Mouse (Mus musculus): ENCODE results near the gene Eif2s1.
A peak's percentile ranks its signal among the peaks of the same experiment; 100 is the strongest.

Gene Eif2s1

GRCm38 (mm10) chr12:78861496-78862253 is at the start of gene Eif2s1, which contains the start of gene Atp6v1d:
TSS of gene Eif2s1 (plus strand) at chr12:78861819.
TSS of gene Atp6v1d (minus strand) at chr12:78861638.
- peak; percentile 97 for DNase-seq

GRCm38 (mm10) chr12:78814437-78814836 is 47.2 kb upstream of the Eif2s1 start:
- DNase-seq, result no peak

DNA sequence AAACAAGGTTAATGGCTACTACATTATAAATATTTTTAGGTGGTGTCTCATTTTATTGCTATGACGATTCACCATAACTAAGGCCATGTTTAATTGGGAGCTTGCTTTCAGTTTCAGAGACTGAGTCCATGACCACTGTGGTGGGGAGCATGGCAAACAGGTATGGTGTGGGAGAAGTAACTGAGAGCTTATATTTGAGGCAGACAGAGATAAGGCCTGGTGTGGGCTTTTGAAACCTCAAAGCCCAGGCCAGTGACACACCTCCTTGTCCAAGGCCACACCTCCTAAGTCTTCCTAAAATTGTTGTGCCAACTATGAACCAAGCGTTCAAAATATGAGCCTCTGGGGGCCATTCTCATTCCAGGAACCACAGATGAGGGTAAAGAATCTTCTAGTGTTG is 27.1 kb upstream of the Eif2s1 start:
- DNase-seq, result no peak

- no peak for DNase-seq
Observed at GRCm38 (mm10) chr12:78839906-78840305, 21.7 kb upstream of the Eif2s1 start.

DNA sequence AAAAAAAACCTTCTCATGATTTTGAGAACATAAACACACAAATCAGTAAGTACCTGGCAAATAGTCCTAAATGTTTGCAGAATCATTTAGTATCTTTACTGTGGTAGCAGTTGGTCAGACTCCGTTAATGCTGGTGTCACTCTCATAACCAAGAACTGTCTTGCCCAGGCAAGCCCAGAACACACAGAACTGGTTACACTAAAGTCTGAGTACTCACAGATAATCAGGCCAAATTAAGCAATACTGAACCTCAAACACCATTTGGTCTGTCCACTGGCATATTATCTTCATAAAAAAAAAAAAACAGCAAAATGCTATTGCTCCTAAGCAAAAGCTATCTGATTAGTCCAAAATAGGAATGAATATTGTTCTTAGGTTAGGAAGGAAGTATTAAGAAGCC is 19.2 kb upstream of the Eif2s1 start:
- DNase-seq, result no peak

DNA sequence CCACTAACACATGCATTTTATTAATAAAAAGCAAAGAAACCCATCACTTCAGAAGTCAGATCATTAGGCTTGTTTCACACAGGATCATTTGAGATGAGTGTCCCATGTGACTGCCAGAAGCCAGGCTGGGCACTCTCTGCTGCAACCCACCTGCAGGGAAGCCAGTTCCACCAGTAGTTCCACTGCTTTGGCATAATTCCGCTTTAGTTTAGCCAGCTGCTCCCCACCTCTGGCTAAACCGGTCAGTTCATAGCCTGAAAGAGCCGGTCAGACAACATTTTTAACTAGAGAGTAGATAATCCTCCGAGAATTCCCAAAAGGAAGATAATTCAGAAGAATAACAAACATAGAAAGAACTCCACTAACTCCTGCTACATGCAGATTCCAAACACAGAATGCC is 13.4 kb upstream of the Eif2s1 start:
- DNase-seq, result no peak

DNA sequence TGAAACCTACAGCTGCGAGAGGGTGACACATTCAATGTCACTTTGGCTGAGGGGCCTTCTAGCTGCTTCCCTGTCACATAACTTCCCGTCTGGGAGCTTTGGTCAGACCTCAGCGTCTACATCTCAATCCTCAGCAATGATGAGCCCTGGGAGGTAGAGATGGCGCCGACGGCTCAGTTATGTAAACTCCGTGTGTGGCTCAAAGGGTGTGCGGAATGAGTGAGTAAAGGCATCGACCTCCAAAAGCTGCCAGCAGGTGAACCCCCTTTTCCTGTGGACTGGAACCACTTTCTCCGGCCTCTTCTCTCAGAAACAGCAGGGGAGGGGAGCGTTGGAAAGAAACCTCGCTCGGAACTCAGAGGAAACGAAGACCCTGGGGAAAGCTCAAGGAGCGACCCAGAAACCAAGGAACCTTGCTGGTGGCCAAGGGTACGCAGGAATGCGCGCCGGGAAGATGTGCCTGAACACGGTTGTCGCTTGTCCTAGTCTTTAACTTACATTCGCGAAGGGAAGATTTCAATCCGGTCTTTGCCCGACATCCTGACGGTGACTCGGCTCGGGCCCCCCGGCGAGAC is 611 bp upstream of the Eif2s1 start:
- DNase-seq, result no peak

- DNase-seq, result no peak
Observed at GRCm38 (mm10) chr12:78862254-78862730, 673 bp downstream of the Eif2s1 start.

DNA sequence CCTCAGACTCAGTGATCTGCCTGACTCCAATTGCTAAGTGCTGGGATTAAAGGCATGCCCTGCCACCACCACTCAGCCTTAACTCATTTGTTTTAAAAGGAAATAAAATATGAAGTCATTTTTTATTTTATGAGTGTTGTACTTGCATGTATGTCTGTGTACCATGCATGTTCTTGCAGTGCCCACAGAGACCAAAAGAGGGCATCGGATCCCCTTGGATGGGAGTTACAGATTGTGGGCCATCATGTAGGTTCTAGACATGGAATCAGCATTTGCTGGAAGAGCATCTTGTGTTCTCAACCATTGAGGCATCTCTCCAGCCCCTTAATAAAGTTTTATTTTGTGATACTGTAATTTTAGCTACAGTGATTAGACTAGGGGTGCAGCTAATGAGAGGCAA is 3.8 kb downstream of the Eif2s1 start:
- DNase-seq, result peak; percentile 19

DNA sequence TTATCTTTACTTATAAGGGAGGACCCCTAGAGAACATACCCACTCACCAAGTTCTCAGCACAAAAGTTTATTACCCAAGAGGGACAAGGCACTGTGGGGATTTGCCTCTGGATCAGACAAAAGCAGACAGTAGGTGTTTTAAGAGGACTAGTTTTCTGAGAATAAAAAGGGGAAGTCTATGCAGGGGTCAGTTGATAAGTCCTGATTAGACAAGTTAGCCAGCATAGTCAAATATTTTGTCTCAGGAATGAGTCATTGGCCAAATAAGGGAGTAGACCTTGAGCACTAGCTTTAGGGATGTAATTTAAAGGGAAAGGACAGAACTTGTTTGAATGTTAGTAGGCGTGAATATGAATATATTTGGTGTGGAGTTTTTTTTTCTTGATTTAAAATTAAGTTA is 6.5 kb downstream of the Eif2s1 start:
- no peak for DNase-seq

- DNase-seq, result no peak
Observed at GRCm38 (mm10) chr12:78874581-78874980, 13.0 kb downstream of the Eif2s1 start.

DNA sequence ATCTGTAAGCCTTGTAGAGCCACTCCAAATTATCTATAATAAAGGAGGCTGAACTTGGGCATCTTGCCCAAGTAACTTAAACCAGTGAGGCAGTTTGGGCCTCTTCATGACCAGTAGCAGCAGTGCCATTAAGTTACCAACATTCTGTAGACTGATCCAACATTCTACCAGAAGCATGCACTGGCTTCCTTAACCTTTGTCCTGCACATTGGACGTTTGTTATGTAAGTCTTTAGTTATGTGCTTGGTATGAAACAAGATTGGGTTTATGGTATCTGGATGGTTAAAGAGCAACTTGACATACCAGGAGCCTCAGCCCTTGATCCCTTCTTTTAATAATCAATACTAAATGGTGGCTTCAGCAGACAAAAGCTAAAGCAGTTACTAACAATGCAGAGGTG is 28.4 kb downstream of the Eif2s1 start:
- no peak for DNase-seq

DNA sequence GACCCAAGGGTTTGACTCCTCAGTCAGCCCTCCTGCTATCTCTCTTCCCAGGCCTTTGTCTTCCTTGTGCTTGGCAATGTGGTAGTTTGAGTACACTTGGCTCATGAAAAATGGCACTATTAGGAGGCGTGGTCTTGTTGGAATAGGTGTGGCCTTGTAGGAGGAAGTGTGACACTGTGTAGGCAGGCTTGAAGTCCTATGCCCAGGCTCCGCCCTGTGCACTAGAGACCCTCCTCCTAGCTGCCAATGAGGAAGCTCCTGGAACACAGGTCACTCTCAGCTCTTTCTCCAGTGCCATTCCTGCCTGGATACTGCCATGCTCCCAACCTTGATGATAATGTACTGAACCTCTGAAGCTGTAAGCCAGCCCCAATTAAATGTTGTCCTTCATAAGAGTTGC is 29.5 kb downstream of the Eif2s1 start:
- no peak for DNase-seq

GRCm38 (mm10) chr12:78897861-78898260 is 36.2 kb downstream of the Eif2s1 start:
- DNase-seq, result no peak

GRCm38 (mm10) chr12:78901467-78901866 is 39.8 kb downstream of the Eif2s1 start:
- DNase-seq, result no peak

DNA sequence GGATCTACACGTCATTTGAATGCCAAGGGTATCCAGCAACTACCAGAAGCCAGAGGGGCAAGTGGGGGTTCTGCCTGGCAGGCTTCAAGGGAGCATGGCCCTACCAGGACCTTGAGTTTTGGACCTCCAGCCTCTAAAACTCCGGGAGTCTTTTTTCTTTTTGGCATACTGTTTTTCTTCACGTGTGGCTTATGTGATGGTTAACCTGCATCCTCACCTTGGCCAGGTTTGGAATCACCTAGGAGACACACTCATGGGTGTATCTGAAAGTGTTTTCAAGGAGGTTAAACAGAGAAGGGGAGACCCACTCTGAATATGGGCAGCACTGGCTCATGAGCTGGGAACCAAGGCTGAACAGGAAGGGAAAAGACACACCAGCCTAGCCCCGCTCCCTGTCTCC is 41.7 kb downstream of the Eif2s1 start:
- no peak for DNase-seq

- DNase-seq, result no peak
Observed at GRCm38 (mm10) chr12:78904499-78904898, 42.9 kb downstream of the Eif2s1 start.

DNA sequence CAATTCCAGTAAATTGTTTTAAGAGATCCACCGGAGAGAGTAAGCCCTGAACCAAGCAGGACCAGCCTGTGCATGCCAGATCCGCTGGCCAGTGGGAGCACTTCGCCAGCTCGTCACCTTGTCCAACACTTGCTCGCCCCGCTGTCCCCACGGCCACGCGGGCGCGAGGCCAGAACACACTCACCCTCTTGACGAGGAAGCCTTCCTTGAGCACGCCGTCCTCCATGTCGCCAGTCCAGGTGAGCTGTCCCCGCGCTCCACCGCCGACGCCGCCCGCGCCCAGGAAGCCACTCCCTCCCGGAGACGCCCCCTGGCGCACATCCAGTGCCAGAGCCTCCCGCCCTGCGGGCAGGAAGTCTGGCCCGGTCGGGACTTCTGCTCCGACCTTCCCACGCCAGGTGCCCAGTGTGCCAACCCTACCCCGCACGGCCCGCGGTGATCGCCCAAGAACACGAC is 45.1 kb downstream of the Eif2s1 start, which contains the start of gene Plek2:
Plek2 (minus strand) TSS at position 258 of the 456 bp plus-strand sequence.
- DNase-seq, result peak; percentile 76

GRCm38 (mm10) chr12:78908081-78908605 is 46.5 kb downstream of the Eif2s1 start:
- no peak for DNase-seq

DNA sequence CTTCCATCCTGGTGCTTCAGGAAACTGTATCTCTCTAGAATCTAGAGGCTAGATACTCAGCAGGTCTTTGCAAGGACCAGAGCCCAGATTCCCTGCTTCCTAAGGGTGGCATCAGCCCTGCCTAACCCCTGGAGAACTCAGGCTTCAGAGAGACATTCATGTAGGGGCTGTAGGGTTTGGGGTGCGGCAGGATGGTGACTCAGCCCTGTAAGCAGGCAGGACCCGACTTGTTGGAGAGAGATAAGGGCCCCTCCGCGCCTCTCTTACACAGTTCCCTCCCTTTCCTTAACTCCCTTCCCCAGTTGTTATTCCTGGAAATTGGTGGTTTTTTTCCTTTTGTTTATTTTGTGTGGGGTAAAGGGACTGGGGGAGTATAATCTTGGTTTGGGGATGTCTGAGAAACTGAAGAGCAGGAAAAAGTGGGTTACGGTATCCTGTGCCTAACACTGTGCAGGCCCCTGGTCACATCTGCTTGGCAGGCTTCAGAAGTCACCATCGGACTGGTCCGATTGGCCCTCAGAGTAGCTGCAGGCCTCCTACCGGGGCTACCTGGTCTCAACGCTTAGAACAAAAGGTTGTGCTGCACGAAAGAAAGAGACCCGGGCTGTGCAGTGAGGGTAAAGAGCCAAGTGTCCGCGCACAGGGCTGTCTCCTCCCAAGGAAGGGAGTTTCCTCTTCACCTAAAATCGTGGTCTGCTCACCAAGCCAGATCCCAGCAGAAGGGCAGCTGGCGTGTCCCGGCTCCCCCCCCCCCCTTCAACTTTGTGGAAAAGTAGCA is 49.3 kb downstream of the Eif2s1 start:
- no peak for DNase-seq

DNA sequence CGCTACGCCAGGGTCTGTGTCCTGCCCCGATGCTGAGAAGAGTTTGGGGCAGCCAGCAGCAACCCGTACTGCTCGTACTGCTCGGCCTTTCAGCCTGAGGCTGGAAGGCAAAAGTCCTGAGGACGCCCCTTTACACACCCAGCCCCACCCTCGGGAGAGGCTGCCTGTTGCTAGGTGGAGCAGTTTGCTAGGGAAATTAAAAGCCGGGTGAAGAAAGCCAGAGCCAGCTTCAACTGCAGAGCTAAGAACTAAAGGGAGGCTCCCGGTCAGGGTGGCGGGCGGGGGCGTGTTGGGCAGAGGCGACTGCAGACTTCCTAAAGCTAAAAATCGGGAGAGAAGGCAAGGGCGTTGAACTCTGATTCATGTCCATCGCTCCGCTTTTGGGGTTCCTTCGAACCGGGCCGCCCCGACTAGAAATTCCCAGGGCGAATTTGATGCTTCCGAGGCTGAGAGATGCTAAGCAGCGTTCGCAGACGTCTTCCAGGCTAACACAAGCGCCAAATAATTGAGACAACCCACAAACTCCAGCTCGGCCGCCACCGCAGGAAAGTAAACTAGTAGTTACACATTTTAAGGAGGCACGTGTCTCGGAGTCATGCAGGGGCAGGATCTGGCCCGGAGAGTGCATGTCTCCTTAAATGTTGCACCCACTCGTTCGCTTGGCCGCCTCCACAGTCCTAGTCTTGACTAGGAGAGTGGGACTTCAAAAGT is 50.2 kb downstream of the Eif2s1 start:
- no peak for DNase-seq

- no peak for DNase-seq
Observed at GRCm38 (mm10) chr12:78914458-78914857, 52.8 kb downstream of the Eif2s1 start.

DNA sequence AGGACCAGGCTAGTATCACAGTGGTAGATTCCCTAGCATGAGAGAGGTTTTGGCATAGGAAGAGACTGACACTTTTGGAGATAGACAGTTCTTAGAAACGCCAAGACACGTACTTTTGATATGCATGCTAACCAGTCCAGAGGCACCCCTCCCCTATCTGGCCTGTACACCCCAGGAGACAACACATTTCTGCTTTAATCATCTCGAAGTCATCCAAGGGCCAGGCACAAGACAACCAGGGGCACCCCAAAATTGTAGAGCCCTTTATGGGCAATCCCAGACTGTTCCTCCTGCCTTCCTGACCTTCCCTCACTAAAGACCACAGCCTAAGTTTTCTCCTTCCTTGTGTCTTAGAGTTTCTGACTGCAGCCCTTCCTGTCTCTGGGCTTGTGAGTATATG is 53.9 kb downstream of the Eif2s1 start:
- DNase-seq, result no peak

All from thymus, postnatal 25 days (tissue).